Mouse (Mus musculus) liver, embryonic 15.5 days (tissue): ENCODE measurements at regions not wholly inside any gene's neighbourhood (a gene's known extent, or its start where the extent isn't known, plus 50 kb on each side); places are given as distances from the start of the nearest gene placed in this dataset.
"Not testable (repeated sequence)": the region's sequence is repeated elsewhere in the genome, so short reads cannot be mapped to it uniquely, and the experiment has no call there.

Source experiments
- ATAC-seq: fragments of 200-750 bp; cut with Nextera tagmentation; 2 replicates; pipeline ENCODE4 v1.8.0; 2017; ENCODE audit warnings: moderate number of reproducible peaks, mild to moderate bottlenecking, moderate library complexity; ENCODE audit not compliant: insufficient read depth
- H3K27ac ChIP-seq: fragments of 300-500 bp; sonication (generic); replicated peaks from 2 replicates; pipeline ENCODE4 v1.5.1; 2015; ENCODE audit warnings: mild to moderate bottlenecking, inconsistent platforms
- H3K27me3 ChIP-seq: fragments of 300-500 bp; sonication (generic); 2 replicates; pipeline ENCODE4 v1.6.1; 2015; ENCODE audit warnings: mild to moderate bottlenecking, inconsistent platforms
- H3K36me3 ChIP-seq: fragments of 300-500 bp; sonication (generic); replicated peaks from 2 replicates; pipeline ENCODE4 v1.6.1; 2015; ENCODE audit warnings: moderate library complexity, mild to moderate bottlenecking, inconsistent platforms
- H3K4me1 ChIP-seq: fragments of 300-500 bp; sonication (generic); replicated peaks from 2 replicates; pipeline ENCODE4 v1.6.1; 2015; ENCODE audit warnings: inconsistent platforms
- H3K4me2 ChIP-seq: fragments of 300-500 bp; sonication (generic); 2 replicates; pipeline ENCODE4 v1.6.1; 2015; ENCODE audit warnings: moderate library complexity, mild to moderate bottlenecking, inconsistent platforms
- H3K4me3 ChIP-seq: fragments of 300-500 bp; sonication (generic); replicated peaks from 2 replicates; pipeline ENCODE4 v1.5.1; 2015; ENCODE audit warnings: mild to moderate bottlenecking, inconsistent platforms
- H3K9ac ChIP-seq: fragments of 300-500 bp; sonication (generic); 2 replicates; pipeline ENCODE4 v1.6.1; 2015; ENCODE audit warnings: moderate library complexity, mild to moderate bottlenecking, inconsistent platforms
- H3K9me3 ChIP-seq: fragments of 300-500 bp; sonication (generic); replicated peaks from 2 replicates; pipeline ENCODE4 v1.6.1; 2016; ENCODE audit warnings: inconsistent platforms
- WGBS: fragments of 180-500 bp; shearing (Covaris S2); methylation state at CpG from one replicate; pipeline ENCODE4 v1.1.7; 2015; ENCODE audit warnings: mixed read lengths; ENCODE audit not compliant: insufficient replicate concordance; 5-methylcytosine and 5-hydroxymethylcytosine counted together

GRCm38 (mm10) chr4:3063966-3064365, 103.2 kb upstream of the Vmn1r2 start:
- 35% methylated on average over 3 of the region's 3 CpGs for WGBS
- ATAC-seq = no peak
- no peak overlapping the region for H3K4me2 ChIP-seq
- H3K9ac ChIP-seq = no peak overlapping the region
- peaks cover 12% of the 10 kb centered on the region for H3K9me3 ChIP-seq
- no peaks in the 10 kb centered on the region for H3K4me1 ChIP-seq
- H3K27me3 ChIP-seq = no peaks in the 10 kb centered on the region
- no peak overlapping the region for H3K4me3 ChIP-seq
- H3K27ac ChIP-seq = no peak overlapping the region
- no peaks in the 10 kb centered on the region for H3K36me3 ChIP-seq

GRCm38 (mm10) chr4:3064571-3064970, 102.5 kb upstream of the Vmn1r2 start:
- Histone ChIP-seq H3K4me1 (no peaks in the 10 kb centered on the region), H3K9me3 (peaks cover 13% of the 10 kb centered on the region), H3K27me3 (no peaks in the 10 kb centered on the region), H3K9ac (no peak overlapping the region), H3K4me2 (no peak overlapping the region), H3K4me3 (no peak overlapping the region), H3K36me3 (no peaks in the 10 kb centered on the region), H3K27ac (no peak overlapping the region)
- no peak for ATAC-seq
- 19% methylated on average over 3 of the region's 3 CpGs for WGBS

- not testable (repeated sequence) for H3K9ac ChIP-seq, H3K4me1 ChIP-seq, H3K4me2 ChIP-seq, ATAC-seq, H3K27ac ChIP-seq, H3K36me3 ChIP-seq, H3K27me3 ChIP-seq, H3K4me3 ChIP-seq
- H3K9me3 ChIP-seq = peaks cover 17% of the 10 kb centered on the region
- 51% methylated on average over 3 of the region's 3 CpGs for WGBS
Measured at GRCm38 (mm10) chr4:3065335-3065734, 101.8 kb upstream of the Vmn1r2 start.

- Histone ChIP-seq H3K4me1 (no peaks in the 10 kb centered on the region), H3K9ac (no peak overlapping the region), H3K27me3 (no peaks in the 10 kb centered on the region), H3K4me3 (no peak overlapping the region), H3K27ac (no peak overlapping the region), H3K36me3 (no peaks in the 10 kb centered on the region), H3K9me3 (peaks cover 17% of the 10 kb centered on the region), H3K4me2 (no peak overlapping the region)
- WGBS = 56% methylated on average over 5 of the region's 5 CpGs
- ATAC-seq = no peak
Measured at GRCm38 (mm10) chr4:3066051-3066736, 100.9 kb upstream of the Vmn1r2 start.

GRCm38 (mm10) chr4:3067265-3067664, 99.9 kb upstream of the Vmn1r2 start:
- H3K9ac ChIP-seq = no peak overlapping the region
- H3K4me2 ChIP-seq = no peak overlapping the region
- 40% methylated on average over 2 of the region's 2 CpGs for WGBS
- peak; percentile 6 for ATAC-seq
- no peak overlapping the region for H3K4me3 ChIP-seq
- H3K27ac ChIP-seq = no peak overlapping the region
- no peaks in the 10 kb centered on the region for H3K4me1 ChIP-seq
- no peaks in the 10 kb centered on the region for H3K36me3 ChIP-seq
- no peaks in the 10 kb centered on the region for H3K27me3 ChIP-seq
- peaks cover 13% of the 10 kb centered on the region; the same call in 1 of the 2 replicates for H3K9me3 ChIP-seq

- peaks cover 16% of the 10 kb centered on the region; the same call in 1 of the 2 replicates for H3K9me3 ChIP-seq
Measured at GRCm38 (mm10) chr4:3067666-3068065, 99.5 kb upstream of the Vmn1r2 start.

GRCm38 (mm10) chr4:3068306-3069223, 98.6 kb upstream of the Vmn1r2 start:
- Histone ChIP-seq H3K36me3 (no peaks in the 10 kb centered on the region), H3K9ac (no peak overlapping the region), H3K9me3 (peaks cover 17% of the 10 kb centered on the region; the same call in 1 of the 2 replicates), H3K4me1 (no peaks in the 10 kb centered on the region), H3K4me2 (no peak overlapping the region), H3K27me3 (no peaks in the 10 kb centered on the region), H3K27ac (no peak overlapping the region), H3K4me3 (no peak overlapping the region)
- WGBS = 67% methylated on average over 6 of the region's 6 CpGs
- no peak for ATAC-seq

More at GRCm38 (mm10) chr4:3067666-3068065, 99.5 kb upstream of the Vmn1r2 start:
- Histone ChIP-seq H3K4me2 (no peak overlapping the region), H3K4me3 (no peak overlapping the region), H3K27ac (no peak overlapping the region), H3K4me1 (no peaks in the 10 kb centered on the region), H3K9ac (no peak overlapping the region), H3K27me3 (no peaks in the 10 kb centered on the region), H3K36me3 (no peaks in the 10 kb centered on the region)
- WGBS = 20% methylated on average over 2 of the region's 2 CpGs
- ATAC-seq = peak; percentile 51

- peaks cover 17% of the 10 kb centered on the region; the same call in 1 of the 2 replicates for H3K9me3 ChIP-seq
- H3K4me3 ChIP-seq = no peak overlapping the region
- H3K27me3 ChIP-seq = no peaks in the 10 kb centered on the region
- no peak overlapping the region for H3K9ac ChIP-seq
- no peaks in the 10 kb centered on the region for H3K4me1 ChIP-seq
- ATAC-seq = no peak
- no peak overlapping the region for H3K27ac ChIP-seq
- whole genome bisulfite sequencing = 33% methylated on average over 1 of the region's 1 CpGs
- no peak overlapping the region for H3K4me2 ChIP-seq
- no peaks in the 10 kb centered on the region for H3K36me3 ChIP-seq
Measured at GRCm38 (mm10) chr4:3069341-3069740, 97.8 kb upstream of the Vmn1r2 start.

GRCm38 (mm10) chr4:3071326-3071725, 95.8 kb upstream of the Vmn1r2 start:
- H3K4me3 ChIP-seq, H3K4me1 ChIP-seq, H3K27me3 ChIP-seq, ATAC-seq, H3K27ac ChIP-seq, H3K36me3 ChIP-seq, H3K9ac ChIP-seq, H3K4me2 ChIP-seq: not testable (repeated sequence)
- WGBS = 51% methylated on average over 6 of the region's 6 CpGs
- peaks cover 10% of the 10 kb centered on the region; the same call in 1 of the 2 replicates for H3K9me3 ChIP-seq

GRCm38 (mm10) chr4:3079901-3080300, 87.2 kb upstream of the Vmn1r2 start:
- Histone ChIP-seq H3K27ac (no peak overlapping the region), H3K9me3 (peaks cover 34% of the 10 kb centered on the region), H3K4me2 (no peak overlapping the region), H3K4me1 (no peaks in the 10 kb centered on the region), H3K4me3 (no peak overlapping the region), H3K36me3 (no peaks in the 10 kb centered on the region), H3K9ac (no peak overlapping the region), H3K27me3 (no peaks in the 10 kb centered on the region)
- 79% methylated on average over 1 of the region's 1 CpGs for WGBS
- ATAC-seq = no peak

GRCm38 (mm10) chr4:3080385-3081125, 86.6 kb upstream of the Vmn1r2 start:
- Histone ChIP-seq H3K4me1 (no peaks in the 10 kb centered on the region), H3K27ac (no peak overlapping the region), H3K9ac (no peak overlapping the region), H3K36me3 (no peaks in the 10 kb centered on the region), H3K9me3 (peaks cover 34% of the 10 kb centered on the region), H3K4me3 (no peak overlapping the region), H3K27me3 (no peaks in the 10 kb centered on the region), H3K4me2 (no peak overlapping the region)
- 42% methylated on average over 7 of the region's 7 CpGs for WGBS
- peak; percentile 19 for ATAC-seq
